Mouse (Mus musculus): ENCODE measurements around the gene Cenpu. TPM values are rescaled to one million over a fixed set of nuclear protein-coding genes. Genes with fewer than 3 reads are reported as not detected.
"Not testable (repeated sequence)": the region's sequence is repeated elsewhere in the genome, so short reads cannot be mapped to it uniquely, and the experiment has no call there.

Gene Cenpu
- total RNA-seq, 4 experiments from 2014 or later, result 0.78 to 1.6 (median 1.3) TPM

- DNase-seq, result no peak
Observed at GRCm38 (mm10) chr8:46550058-46550457, 1.8 kb upstream of the Cenpu start.

GRCm38 (mm10) chr8:46551029-46551428 lies 799 bp upstream of the Cenpu start:
- no peak for DNase-seq

GRCm38 (mm10) chr8:46552441-46552765 lies 575 bp downstream of the Cenpu start:
- no peak for DNase-seq

GRCm38 (mm10) chr8:46559428-46559827 lies 7.6 kb downstream of the Cenpu start:
- no peak for DNase-seq

- DNase-seq, result peak; percentile 18
Observed at GRCm38 (mm10) chr8:46562333-46562732, 10.5 kb downstream of the Cenpu start.

- DNase-seq, result no peak
Observed at GRCm38 (mm10) chr8:46566914-46567529, 15.2 kb downstream of the Cenpu start.

- no peak for DNase-seq
Observed at GRCm38 (mm10) chr8:46567946-46568345, 16.1 kb downstream of the Cenpu start.

- DNase-seq, result no peak
Observed at GRCm38 (mm10) chr8:46568942-46569341, 17.1 kb downstream of the Cenpu start.

- DNase-seq, result no peak
Observed at GRCm38 (mm10) chr8:46569659-46570441, 18.0 kb downstream of the Cenpu start.

- DNase-seq, result no peak
Observed at GRCm38 (mm10) chr8:46570673-46571072, 18.8 kb downstream of the Cenpu start.

GRCm38 (mm10) chr8:46573446-46573845 lies 21.6 kb downstream of the Cenpu start:
- DNase-seq, result no peak

- no peak for DNase-seq
Observed at GRCm38 (mm10) chr8:46573964-46574363, 22.1 kb downstream of the Cenpu start.

GRCm38 (mm10) chr8:46578794-46579193 lies 27.0 kb downstream of the Cenpu start:
- DNase-seq, result no peak

GRCm38 (mm10) chr8:46584328-46584727 lies 32.5 kb downstream of the Cenpu start:
- DNase-seq, result not testable (repeated sequence)

GRCm38 (mm10) chr8:46585576-46585975 lies 33.7 kb downstream of the Cenpu start:
- DNase-seq, result no peak

- DNase-seq, result no peak
Observed at GRCm38 (mm10) chr8:46587911-46588310, 36.1 kb downstream of the Cenpu start.

GRCm38 (mm10) chr8:46588663-46589062 lies 36.8 kb downstream of the Cenpu start:
- DNase-seq, result no peak

- no peak for DNase-seq
Observed at GRCm38 (mm10) chr8:46593067-46593466, 41.2 kb downstream of the Cenpu start.

- no peak for DNase-seq
Observed at GRCm38 (mm10) chr8:46593772-46594171, 41.9 kb downstream of the Cenpu start.

GRCm38 (mm10) chr8:46595593-46595992 lies 43.8 kb downstream of the Cenpu start:
- DNase-seq, result no peak

GRCm38 (mm10) chr8:46596530-46596929 lies 44.7 kb downstream of the Cenpu start:
- DNase-seq, result no peak

- DNase-seq, result peak; percentile 22
Observed at GRCm38 (mm10) chr8:46597411-46597810, 45.6 kb downstream of the Cenpu start.

- DNase-seq, result no peak
Observed at GRCm38 (mm10) chr8:46598114-46598513, 46.3 kb downstream of the Cenpu start.

- no peak for DNase-seq
Observed at GRCm38 (mm10) chr8:46598753-46599152, 46.9 kb downstream of the Cenpu start.

All from adrenal gland, adult 8-10 months (tissue).